Mouse (Mus musculus): Measurements from ENCODE around the gene Zc3h7b. TPM values are rescaled to one million over a fixed set of nuclear protein-coding genes. Genes with fewer than 3 reads are reported as not detected.
A peak's percentile ranks its signal among the peaks of the same experiment; 100 is the strongest.

Zc3h7b gene
- total RNA-seq, 2 experiments from 2014 or later = 160 to 179 TPM

- TF ChIP-seq CTCF (IDR thresholded peaks at IDR 0.05) = peak; percentile 25
- Histone ChIP-seq H3K4me3 (peak within 1 kb of the TSS; percentile 65), H3K27ac (peak within 1 kb of the TSS; percentile 99)
- DNase-seq (ENCODE audit: extremely low spot score in 1 of 2, low spot score in 2 of 2) = peak; percentile 100
- intact Hi-C loops (cut with DNase I) = loop anchor here (1.0 kb wide), 2 partner anchors 9 to 56 kb away; partner anchors contain the start of gene Tob2
Measured at GRCm38 (mm10) chr15:81802001-81802890, 57.4 kb downstream of the Zc3h7b start, which contains the start of gene Tef. Tef (plus strand) TSS chr15:81802421.

- Histone ChIP-seq H3K4me3 (peak overlapping the region; percentile 65), H3K27ac (peak overlapping the region; percentile 99)
- TF ChIP-seq CTCF (IDR thresholded peaks at IDR 0.05) = no peak
- intact Hi-C loops (cut with DNase I) = loop anchor here (1.0 kb wide), 3 partner anchors 8 to 57 kb away; partner anchors contain the start of gene Tob2
- DNase-seq (ENCODE audit: extremely low spot score in 1 of 2, low spot score in 2 of 2) = peak; percentile 58 to 60
Measured at GRCm38 (mm10) chr15:81802941-81803351, 58.1 kb downstream of the Zc3h7b start.

- DNase-seq (ENCODE audit: extremely low spot score in 1 of 2, low spot score in 2 of 2) = no peak
- peak overlapping the region; percentile 99 for H3K27ac ChIP-seq
- no peak for TF ChIP-seq CTCF (IDR thresholded peaks at IDR 0.05)
- H3K4me3 ChIP-seq = peak overlapping the region; percentile 65
- intact Hi-C loops (cut with DNase I) = loop anchor here (1.0 kb wide), 1 partner anchor 57 kb away; no protein-coding TSS in a partner anchor
Measured at GRCm38 (mm10) chr15:81803425-81803951, 58.6 kb downstream of the Zc3h7b start.

- H3K27ac ChIP-seq = peak overlapping the region; percentile 99
- DNase-seq (ENCODE audit: extremely low spot score in 1 of 2, low spot score in 2 of 2) = no peak
- TF ChIP-seq CTCF (IDR thresholded peaks at IDR 0.05) = no peak
- H3K4me3 ChIP-seq = peak overlapping the region; percentile 65
- intact Hi-C loops (cut with DNase I) = no loop called here
Measured at GRCm38 (mm10) chr15:81804172-81804571, 59.3 kb downstream of the Zc3h7b start.

- H3K4me3 ChIP-seq = no peak overlapping the region; the same call in 1 of the 2 replicates
- intact Hi-C loops (cut with DNase I) = no loop called here
Measured at GRCm38 (mm10) chr15:81804883-81805282, 60.0 kb downstream of the Zc3h7b start.

GRCm38 (mm10) chr15:81805624-81806023 lies 60.8 kb downstream of the Zc3h7b start:
- no peak for DNase-seq (ENCODE audit: extremely low spot score in 1 of 2, low spot score in 2 of 2)
- Histone ChIP-seq H3K4me3 (no peak overlapping the region), H3K27ac (peak overlapping the region; percentile 40)
- intact Hi-C loops (cut with DNase I) = no loop called here
- no peak for TF ChIP-seq CTCF (IDR thresholded peaks at IDR 0.05)

More at GRCm38 (mm10) chr15:81804883-81805282, 60.0 kb downstream of the Zc3h7b start:
- no peak for TF ChIP-seq CTCF (IDR thresholded peaks at IDR 0.05)
- H3K27ac ChIP-seq = peak overlapping the region; percentile 99
- no peak for DNase-seq (ENCODE audit: extremely low spot score in 1 of 2, low spot score in 2 of 2)

GRCm38 (mm10) chr15:81806621-81807404 lies 62.0 kb downstream of the Zc3h7b start:
- DNase-seq (ENCODE audit: extremely low spot score in 1 of 2, low spot score in 2 of 2) = no peak
- intact Hi-C loops (cut with DNase I) = no loop called here
- no peak overlapping the region for H3K4me3 ChIP-seq
- peak overlapping the region; percentile 8; the same call in 1 of the 2 replicates for H3K27ac ChIP-seq
- TF ChIP-seq CTCF (IDR thresholded peaks at IDR 0.05) = no peak

- no peak for DNase-seq (ENCODE audit: extremely low spot score in 1 of 2, low spot score in 2 of 2)
- intact Hi-C loops (cut with DNase I) = no loop called here
- Histone ChIP-seq H3K27ac (no peak overlapping the region), H3K4me3 (no peak overlapping the region)
- no peak for TF ChIP-seq CTCF (IDR thresholded peaks at IDR 0.05)
Measured at GRCm38 (mm10) chr15:81808799-81809198, 63.9 kb downstream of the Zc3h7b start.

- TF ChIP-seq CTCF (IDR thresholded peaks at IDR 0.05) = no peak
- Histone ChIP-seq H3K27ac (peak overlapping the region; percentile 99), H3K4me3 (no peak overlapping the region; the same call in 1 of the 2 replicates)
- intact Hi-C loops (cut with DNase I) = no loop called here
- DNase-seq (ENCODE audit: extremely low spot score in 1 of 2, low spot score in 2 of 2) = no peak
Measured at GRCm38 (mm10) chr15:81809550-81809949, 64.7 kb downstream of the Zc3h7b start.

- peak overlapping the region; percentile 99 for H3K27ac ChIP-seq
- peak overlapping the region; percentile 73 for H3K4me3 ChIP-seq
- DNase-seq (ENCODE audit: extremely low spot score in 1 of 2, low spot score in 2 of 2) = peak; percentile 68 to 74
- intact Hi-C loops (cut with DNase I) = loop anchor here (2.0 kb wide), 2 partner anchors 47 to 65 kb away; partner anchors contain the start of genes Rangap1 and Zc3h7b
- TF ChIP-seq CTCF (IDR thresholded peaks at IDR 0.05) = no peak
Measured at GRCm38 (mm10) chr15:81810150-81810549, 65.3 kb downstream of the Zc3h7b start.

Data from left cerebral cortex, adult 2 months (tissue).